Mouse (Mus musculus) bone marrow, adult 2 months (tissue): Measurements from ENCODE around the gene Papola.
"Not testable (repeated sequence)": the region's sequence is repeated elsewhere in the genome, so short reads cannot be mapped to it uniquely, and the experiment has no call there.

Experiments
- CTCF ChIP-seq: fragments of 200-500 bp; IDR thresholded peaks from 2 replicates; pipeline ENCODE4 v1.5.1; 2011; ENCODE audit warnings: low read length, control low read depth; ENCODE audit not compliant: control insufficient read depth, insufficient read depth
- POLR2A ChIP-seq: fragments of 200-500 bp; IDR thresholded peaks from 2 replicates; pipeline ENCODE4 v1.6.1; 2011; ENCODE audit warnings: low read depth, mild to moderate bottlenecking, control low read depth, low read length, borderline replicate concordance; ENCODE audit not compliant: control insufficient read depth

DNA sequence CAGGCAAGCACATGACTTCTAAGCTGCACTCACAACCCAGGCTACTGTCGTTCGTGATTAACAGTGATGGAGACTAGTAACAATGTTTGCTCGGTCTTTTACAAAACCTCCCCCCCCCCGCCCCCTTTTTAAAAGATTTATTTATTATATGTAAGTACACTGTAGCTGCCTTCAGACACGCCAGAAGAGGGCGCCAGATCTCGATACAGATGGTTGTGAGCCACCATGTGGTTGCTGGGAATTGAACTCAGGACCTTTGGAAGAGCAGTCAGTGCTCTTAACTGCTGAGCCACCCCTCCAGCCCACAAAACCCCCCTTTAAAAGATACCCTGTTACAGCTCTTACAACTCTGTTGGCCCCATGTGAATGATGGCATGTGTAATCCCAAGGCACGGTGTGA is 56.1 kb downstream of the Papola start:
- not testable (repeated sequence) for TF ChIP-seq POLR2A, CTCF
